Mouse (Mus musculus) lung, postnatal 36 days (tissue): ENCODE results near the gene Gm10306.
A peak's percentile ranks its signal among the peaks of the same experiment; 100 is the strongest.

Experiments
- DNase-seq: peaks from one replicate; pipeline ENCODE4 v3.0.0; 2022; ENCODE audit warnings: mixed read lengths

Gm10306 gene

GRCm38 (mm10) chr4:94556265-94557054 lies at the start of gene Gm10306, which contains the start of gene Caap1:
Gm10306 (plus strand) TSS chr4:94556546.
Caap1 (minus strand) TSS chr4:94556796.
- peak; percentile 92 for DNase-seq

- DNase-seq, result no peak
Measured at GRCm38 (mm10) chr4:94515366-94515765, 41.0 kb upstream of the Gm10306 start.

- peak; percentile 50 for DNase-seq
Measured at GRCm38 (mm10) chr4:94517631-94518030, 38.7 kb upstream of the Gm10306 start.

GRCm38 (mm10) chr4:94523321-94523720 lies 33.0 kb upstream of the Gm10306 start:
- no peak for DNase-seq

DNA sequence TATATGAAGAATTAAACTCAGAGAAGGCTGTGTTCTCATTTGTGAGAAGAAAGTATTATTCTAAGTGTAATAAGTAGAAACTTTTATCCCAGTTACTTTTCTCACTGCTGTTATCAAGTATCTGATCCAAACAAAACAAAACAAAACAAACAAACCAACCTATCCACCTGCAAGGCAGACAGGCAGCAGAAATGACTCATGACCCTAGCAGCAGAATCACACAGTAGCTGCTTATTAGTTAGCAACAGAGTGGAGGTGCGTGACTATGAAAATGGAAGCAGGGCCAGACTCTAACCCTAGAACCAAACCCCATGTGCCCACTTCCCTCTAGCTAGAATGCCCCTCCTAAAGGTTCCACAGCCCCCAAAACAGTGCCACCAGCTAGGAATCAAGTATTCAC lies 26.9 kb upstream of the Gm10306 start:
- DNase-seq, result no peak

DNA sequence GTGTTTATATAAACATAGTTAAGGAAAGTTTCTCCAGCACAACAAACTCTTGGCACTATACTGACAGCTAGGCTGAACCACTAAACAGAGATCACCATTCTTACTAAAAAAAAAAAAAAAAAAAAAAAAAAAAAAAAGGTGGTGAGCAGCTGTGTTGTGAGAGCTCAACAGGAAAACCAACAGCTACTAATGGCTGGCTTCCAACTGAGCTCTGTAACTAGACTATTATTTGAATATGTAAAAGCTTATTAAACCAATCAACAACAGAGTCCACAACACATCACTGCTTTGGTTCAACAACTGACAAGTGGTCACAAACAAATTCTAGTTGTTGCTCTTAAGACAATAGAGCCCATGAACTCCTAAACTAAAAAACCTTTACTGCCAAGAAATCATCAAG lies 23.1 kb upstream of the Gm10306 start:
- DNase-seq, result no peak

- no peak for DNase-seq
Measured at GRCm38 (mm10) chr4:94543041-94543440, 13.3 kb upstream of the Gm10306 start.

DNA sequence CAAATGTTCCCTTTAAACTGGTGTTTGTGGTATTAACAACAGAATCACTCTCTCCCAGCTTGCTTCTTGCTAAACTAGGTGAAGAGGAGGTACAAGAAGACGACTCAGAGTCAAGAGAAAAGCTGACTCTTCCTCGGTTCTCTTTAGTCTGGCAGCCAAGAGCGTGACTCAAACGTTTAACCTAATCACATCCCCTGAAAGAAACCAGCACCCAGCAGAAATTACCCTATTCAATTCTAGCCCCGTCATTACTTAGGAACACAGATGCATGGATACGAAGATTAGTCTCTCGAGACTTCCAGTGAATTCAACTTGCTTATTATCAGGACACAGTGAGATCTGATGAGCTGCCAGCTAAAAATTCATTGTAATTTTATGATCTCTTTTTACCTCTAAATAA lies 12.0 kb upstream of the Gm10306 start:
- no peak for DNase-seq

DNA sequence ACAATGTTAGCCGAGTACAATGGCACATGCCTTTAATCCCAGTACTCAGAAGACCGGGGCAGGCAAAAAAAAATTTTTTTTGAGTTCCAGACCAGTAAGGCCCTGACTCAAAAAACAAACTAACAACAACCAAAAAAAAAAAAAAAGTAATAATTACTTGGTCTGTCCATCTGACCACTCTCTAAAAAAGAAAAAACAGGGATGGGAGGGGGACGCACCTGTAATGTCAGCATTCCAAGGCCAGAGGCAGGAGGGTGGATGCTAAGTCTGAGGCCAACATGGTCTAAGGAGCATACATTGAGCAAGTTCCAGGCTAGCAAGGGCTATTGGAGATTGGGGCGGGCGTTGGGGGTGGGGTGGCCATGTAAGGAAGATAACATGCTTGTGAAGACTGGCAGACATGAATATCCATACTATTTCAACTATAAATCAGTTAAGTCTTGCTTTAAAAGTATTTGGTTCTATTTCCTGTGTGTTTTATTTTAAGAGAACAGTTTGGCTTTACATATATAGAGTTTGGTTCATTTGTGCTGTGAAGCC lies 1.3 kb upstream of the Gm10306 start:
- DNase-seq, result no peak

GRCm38 (mm10) chr4:94557145-94557544 lies 799 bp downstream of the Gm10306 start:
- DNase-seq, result no peak

- no peak for DNase-seq
Measured at GRCm38 (mm10) chr4:94559266-94559665, 2.9 kb downstream of the Gm10306 start.

- DNase-seq, result no peak
Measured at GRCm38 (mm10) chr4:94560316-94560715, 4.0 kb downstream of the Gm10306 start.

- DNase-seq, result no peak
Measured at GRCm38 (mm10) chr4:94561954-94562648, 5.8 kb downstream of the Gm10306 start.

DNA sequence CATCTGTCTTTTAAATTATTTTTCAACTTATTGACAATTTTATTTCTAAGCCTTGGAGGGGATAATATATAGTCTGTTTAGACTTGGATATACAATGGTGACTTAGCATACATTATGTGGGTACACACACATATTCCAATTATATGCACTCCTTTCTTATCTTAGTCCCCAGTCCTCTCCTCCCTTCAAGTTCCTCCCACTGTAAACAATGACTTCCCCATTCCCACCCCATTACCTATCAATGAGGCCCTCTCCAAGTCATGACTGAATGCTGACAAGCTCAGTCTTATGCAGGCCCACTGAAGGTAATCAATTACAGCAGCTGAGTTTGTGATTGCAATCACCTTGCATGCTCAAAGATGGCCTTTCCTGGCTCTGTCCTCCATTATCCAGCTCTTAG lies 8.0 kb downstream of the Gm10306 start:
- no peak for DNase-seq

- no peak for DNase-seq
Measured at GRCm38 (mm10) chr4:94572677-94573076, 16.3 kb downstream of the Gm10306 start.

DNA sequence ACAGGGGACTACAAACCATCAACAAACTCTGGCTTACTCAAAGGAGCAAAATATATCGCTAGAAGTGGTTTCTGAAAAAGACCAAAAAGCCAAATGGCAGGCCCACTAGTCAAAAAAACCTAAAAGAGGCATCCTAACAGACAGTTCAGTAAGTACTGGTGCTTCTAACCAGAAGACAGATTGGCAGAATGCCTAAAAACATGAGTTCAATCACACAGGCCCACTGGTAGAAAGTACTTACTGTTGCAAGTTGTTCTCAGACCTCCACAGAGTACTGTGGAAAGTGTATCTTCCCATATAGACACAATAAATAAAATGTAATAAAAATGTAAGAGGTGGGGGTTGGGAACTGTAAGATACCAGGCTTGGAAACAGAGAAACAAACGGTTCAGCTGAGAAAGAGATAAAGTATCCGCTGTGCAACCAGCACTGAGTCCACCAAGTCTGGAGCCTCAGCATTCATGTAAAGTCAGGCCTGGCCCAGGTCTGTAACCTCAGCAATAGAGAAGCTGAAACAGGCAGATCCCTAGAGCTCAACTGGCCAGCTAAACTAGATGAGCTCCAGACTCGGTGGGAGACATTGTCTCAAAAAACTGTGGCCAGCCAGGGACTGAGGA lies 35.5 kb downstream of the Gm10306 start:
- no peak for DNase-seq

DNA sequence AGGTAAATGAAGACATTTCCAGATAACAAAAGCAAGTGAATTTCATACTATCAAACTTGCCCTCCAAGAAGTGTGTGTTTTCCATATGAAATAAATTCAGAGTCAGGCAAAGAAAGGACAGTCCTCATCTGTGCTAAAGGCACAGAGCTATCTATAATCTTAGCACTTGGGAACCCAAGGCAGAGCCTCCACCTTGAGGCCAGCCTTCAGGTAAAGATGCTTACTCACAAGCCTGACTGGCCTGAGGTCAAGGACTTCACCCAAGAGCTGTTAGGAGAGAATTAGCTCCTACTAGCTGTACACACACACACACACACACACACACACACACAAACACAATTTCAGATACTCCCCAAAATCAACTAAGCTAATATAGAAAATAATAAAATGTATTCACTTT lies 36.4 kb downstream of the Gm10306 start:
- DNase-seq, result no peak

DNA sequence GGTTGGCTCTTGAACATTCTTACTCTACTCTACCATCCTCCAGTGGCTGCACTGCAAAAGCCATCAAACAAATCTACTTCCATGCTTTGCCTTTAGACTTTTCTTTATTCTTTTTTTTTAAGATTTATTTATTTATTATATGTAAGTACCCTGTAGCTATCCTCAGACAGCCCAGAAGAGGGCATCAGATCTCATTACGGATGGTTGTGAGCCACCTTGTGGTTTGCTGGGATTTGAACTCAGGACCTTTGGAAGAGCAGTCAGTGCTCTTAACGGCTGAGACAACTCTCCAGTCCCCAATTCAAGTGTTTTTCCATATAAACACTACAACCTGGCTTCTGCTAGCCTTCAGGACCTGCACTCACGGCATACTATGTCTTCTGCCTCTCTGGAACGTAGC lies 45.0 kb downstream of the Gm10306 start:
- DNase-seq, result peak; percentile 16

DNA sequence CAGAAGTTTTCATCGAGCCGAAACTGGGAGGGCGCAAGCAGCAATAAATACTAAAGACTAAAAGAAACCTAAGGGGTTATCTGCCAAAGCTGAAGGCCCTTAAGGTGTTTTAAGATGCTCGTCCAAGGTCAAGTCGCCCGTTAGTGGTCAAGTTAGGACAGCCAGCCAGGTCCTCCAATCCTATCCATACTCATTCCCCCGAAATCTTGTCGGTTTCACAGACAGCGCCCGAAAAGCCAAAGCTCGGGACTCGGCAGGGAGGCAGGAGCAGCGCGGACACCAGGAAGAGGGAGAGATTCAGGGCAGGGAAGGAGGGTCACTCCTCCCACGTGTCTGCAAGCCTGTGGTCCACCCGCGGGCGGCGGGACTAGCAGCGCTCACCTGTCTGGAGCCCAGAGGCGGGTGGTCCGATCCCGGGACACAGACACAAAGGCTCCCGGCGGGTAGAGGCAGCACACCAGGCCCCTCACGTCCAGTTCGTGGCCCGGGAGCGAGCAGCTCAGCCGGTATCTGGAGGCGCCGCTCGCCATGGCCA lies 46.2 kb downstream of the Gm10306 start:
- DNase-seq, result peak; percentile 26

- peak; percentile 95 for DNase-seq
Measured at GRCm38 (mm10) chr4:94603031-94603629, 46.8 kb downstream of the Gm10306 start, which contains the start of gene Plaa. Plaa (minus strand) TSS chr4:94603244.

DNA sequence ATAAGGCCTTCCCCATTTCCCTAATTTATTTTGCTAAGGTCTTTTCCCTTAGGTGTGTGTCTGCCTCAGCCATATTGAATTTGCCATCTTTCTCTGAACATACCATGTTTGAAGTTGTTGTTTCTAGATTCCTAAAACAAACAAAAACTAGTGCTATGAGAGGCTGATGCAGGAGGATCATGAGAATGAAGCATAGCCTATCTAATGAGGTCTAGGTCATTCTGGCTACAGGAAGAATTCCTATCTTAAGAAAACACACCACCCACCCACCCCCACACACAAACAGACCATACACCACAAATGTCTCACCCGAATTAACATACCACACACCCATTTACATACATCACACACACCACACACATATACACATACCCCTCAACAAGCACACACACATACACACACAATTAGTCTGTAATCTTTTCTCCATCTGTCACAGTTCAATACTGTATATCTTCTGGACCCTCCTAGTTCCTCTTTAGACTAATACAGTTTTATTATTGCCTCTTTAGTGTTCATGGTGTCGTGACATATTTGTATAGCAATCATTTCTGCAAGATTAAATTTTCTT lies 48.2 kb downstream of the Gm10306 start:
- DNase-seq, result no peak

GRCm38 (mm10) chr4:94605591-94605990 lies 49.2 kb downstream of the Gm10306 start:
- no peak for DNase-seq
